Mouse (Mus musculus): ENCODE measurements at regions not wholly inside any gene's neighbourhood (a gene's known extent, or its start where the extent isn't known, plus 50 kb on each side); places are given as distances from the start of the nearest gene placed in this dataset.

GRCm38 (mm10) chr9:117709677-117710076 lies 80.0 kb upstream of the Rbms3 start:
- no peak overlapping the region for H3K4me2 ChIP-seq (replicated peaks; ENCODE audit: low read depth)
- H3K4me3 ChIP-seq (ENCODE audit: low read depth, low read length): no peak overlapping the region
- no peaks in the 10 kb centered on the region for H3K9me3 ChIP-seq (ENCODE audit: control insufficient read depth, low read length)
- ATAC-seq (ENCODE audit: low FRiP score, low TSS enrichment) (no peak), DNase-seq (ENCODE audit: low spot score) (no peak)
- 60% methylated on average over 13 of the region's 13 CpGs for WGBS
- no peaks in the 10 kb centered on the region for H3K36me3 ChIP-seq (ENCODE audit: control insufficient read depth, insufficient read depth, low read length)
- H3K9ac ChIP-seq (ENCODE audit: low read length): no peak overlapping the region
- H3K27me3 ChIP-seq (ENCODE audit: control insufficient read depth, insufficient read depth, low read length): no peaks in the 10 kb centered on the region
- H3K4me1 ChIP-seq (replicated peaks; ENCODE audit: control insufficient read depth, insufficient read depth): no peaks in the 10 kb centered on the region
- no peak for TF ChIP-seq CTCF (IDR thresholded peaks at IDR 0.05; ENCODE audit: low read depth)
- no peak overlapping the region for H3K27ac ChIP-seq (replicated peaks)

GRCm38 (mm10) chr9:117693001-117693400 lies 63.3 kb upstream of the Rbms3 start:
- H3K9me3 ChIP-seq (ENCODE audit: control insufficient read depth, low read length): no peaks in the 10 kb centered on the region
- H3K4me2 ChIP-seq (replicated peaks; ENCODE audit: low read depth): no peak overlapping the region
- no peaks in the 10 kb centered on the region for H3K36me3 ChIP-seq (ENCODE audit: control insufficient read depth, insufficient read depth, low read length)
- no peak overlapping the region for H3K27ac ChIP-seq (replicated peaks)
- H3K27me3 ChIP-seq (ENCODE audit: control insufficient read depth, insufficient read depth, low read length): no peaks in the 10 kb centered on the region
- TF ChIP-seq CTCF (IDR thresholded peaks at IDR 0.05; ENCODE audit: low read depth): no peak
- TF ChIP-seq EP300 (optimal IDR thresholded peaks at IDR 0.05): no peak
- no peak overlapping the region for H3K9ac ChIP-seq (ENCODE audit: low read length)
- WGBS: 88% methylated on average over 8 of the region's 8 CpGs
- DNase-seq (ENCODE audit: low spot score) (no peak), ATAC-seq (ENCODE audit: low FRiP score, low TSS enrichment) (no peak)
- no peaks in the 10 kb centered on the region for H3K4me1 ChIP-seq (replicated peaks; ENCODE audit: control insufficient read depth, insufficient read depth)
- H3K4me3 ChIP-seq (ENCODE audit: low read depth, low read length): no peak overlapping the region

- ATAC-seq (ENCODE audit: low FRiP score, low TSS enrichment) (no peak), DNase-seq (ENCODE audit: low spot score) (no peak)
- TF ChIP-seq CTCF (IDR thresholded peaks at IDR 0.05; ENCODE audit: low read depth): no peak
- no peak for TF ChIP-seq EP300 (optimal IDR thresholded peaks at IDR 0.05)
- Histone ChIP-seq H3K4me3 (ENCODE audit: low read depth, low read length) (no peak overlapping the region), H3K4me1 (replicated peaks; ENCODE audit: control insufficient read depth, insufficient read depth) (no peaks in the 10 kb centered on the region), H3K4me2 (replicated peaks; ENCODE audit: low read depth) (no peak overlapping the region), H3K36me3 (ENCODE audit: control insufficient read depth, insufficient read depth, low read length) (no peaks in the 10 kb centered on the region), H3K9me3 (ENCODE audit: control insufficient read depth, low read length) (no peaks in the 10 kb centered on the region), H3K27ac (replicated peaks) (no peak overlapping the region), H3K27me3 (ENCODE audit: control insufficient read depth, insufficient read depth, low read length) (no peaks in the 10 kb centered on the region), H3K9ac (ENCODE audit: low read length) (no peak overlapping the region)
- 53% methylated on average over 9 of the region's 9 CpGs for WGBS
These were observed 62.8 kb upstream of the Rbms3 start for GRCm38 (mm10) chr9:117692486-117692885.

- TF ChIP-seq CTCF (IDR thresholded peaks at IDR 0.05; ENCODE audit: low read depth) (0 out of 2 replicates have a peak, but pooled peaks have one; percentile 7), EP300 (optimal IDR thresholded peaks at IDR 0.05) (no peak)
- DNase-seq (ENCODE audit: low spot score): no peak
- no peaks in the 10 kb centered on the region for H3K9me3 ChIP-seq (ENCODE audit: control insufficient read depth, low read length)
- no peak overlapping the region for H3K9ac ChIP-seq (ENCODE audit: low read length)
- no peak overlapping the region for H3K4me2 ChIP-seq (replicated peaks; ENCODE audit: low read depth)
- peak; percentile 35; the same call in 1 of the 2 replicates for ATAC-seq (ENCODE audit: low FRiP score, low TSS enrichment)
- no peaks in the 10 kb centered on the region for H3K27me3 ChIP-seq (ENCODE audit: control insufficient read depth, insufficient read depth, low read length)
- no peaks in the 10 kb centered on the region for H3K4me1 ChIP-seq (replicated peaks; ENCODE audit: control insufficient read depth, insufficient read depth)
- 45% methylated on average over 4 of the region's 4 CpGs for WGBS
- H3K4me3 ChIP-seq (ENCODE audit: low read depth, low read length): no peak overlapping the region
- H3K36me3 ChIP-seq (ENCODE audit: control insufficient read depth, insufficient read depth, low read length): no peaks in the 10 kb centered on the region
- H3K27ac ChIP-seq (replicated peaks): no peak overlapping the region
These were observed 60.2 kb upstream of the Rbms3 start for GRCm38 (mm10) chr9:117689946-117690345.

Measured in stomach, postnatal 0 days (tissue).